Mouse (Mus musculus) ES-Bruce4 (cell line): ENCODE measurements around the gene Gpr142.

Experiments
- CTCF ChIP-seq: IDR thresholded peaks from one replicate; pipeline ENCODE4 v1.8.1; 2011; ENCODE audit warnings: low read depth, low read length
- POLR2A ChIP-seq: IDR thresholded peaks from one replicate; pipeline ENCODE4 v1.8.1; 2011; ENCODE audit warnings: low read length; ENCODE audit not compliant: insufficient read depth

DNA sequence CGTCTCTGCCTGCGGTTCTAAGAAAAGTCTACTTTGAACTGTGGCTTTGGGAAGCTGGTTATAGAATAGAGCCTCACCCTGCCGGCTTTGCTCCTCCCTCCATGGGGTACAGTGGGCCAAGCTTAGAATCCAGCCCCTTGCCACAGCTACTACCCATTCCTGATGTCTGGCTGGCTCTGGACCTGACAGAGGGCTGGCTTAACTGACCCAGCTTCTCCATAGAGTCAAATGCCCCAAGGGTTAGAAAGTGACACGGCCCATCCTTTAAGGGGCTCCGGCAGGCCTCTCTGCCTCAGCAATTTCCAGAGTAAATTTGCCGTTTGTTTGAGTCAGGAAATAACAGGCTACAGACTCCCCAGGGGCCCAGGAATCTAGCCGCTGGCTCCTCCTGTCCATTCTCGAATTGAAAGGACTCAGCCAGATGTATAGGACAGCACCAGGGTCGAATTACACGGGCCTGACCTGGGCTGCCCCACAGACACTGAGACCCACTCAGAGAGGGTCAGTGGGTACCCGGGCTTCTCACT, 24.5 kb downstream of the Gpr142 start:
- TF ChIP-seq POLR2A = no peak
- no peak for TF ChIP-seq CTCF
